Mouse (Mus musculus): ENCODE results near the gene Megf6. TPM values are rescaled to one million over a fixed set of nuclear protein-coding genes. Genes with fewer than 3 reads are reported as not detected.

Megf6 gene
- total and polyA plus RNA-seq, 2 experiments from 2014 or later, result 12.9 to 79.8 TPM

GRCm38 (mm10) chr4:154186002-154186537 lies 15.5 kb downstream of the Megf6 start:
- no peak overlapping the region for H3K27ac ChIP-seq (ENCODE audit: low read depth)
- ATAC-seq (ENCODE audit: insufficient read depth, low read depth), result no peak
- TF ChIP-seq CTCF (IDR thresholded peaks at IDR 0.05; ENCODE audit: low read depth), result no peak
- no peak for TF ChIP-seq EP300 (IDR thresholded peaks at IDR 0.05; ENCODE audit: low read depth)

GRCm38 (mm10) chr4:154188948-154189347 lies 18.4 kb downstream of the Megf6 start:
- no peak for DNase-seq (ENCODE audit: low spot score)
- no peaks in the 10 kb centered on the region for H3K27me3 ChIP-seq (ENCODE audit: control insufficient read depth, insufficient read depth, low read length)
- no peak overlapping the region for H3K27ac ChIP-seq (ENCODE audit: low read depth)
- H3K9me3 ChIP-seq (replicated peaks; ENCODE audit: control insufficient read depth, low read length), result no peaks in the 10 kb centered on the region
- peak; percentile 17; the same call in 1 of the 2 replicates for ATAC-seq (ENCODE audit: insufficient read depth, low read depth)
- no peak overlapping the region for H3K4me3 ChIP-seq (ENCODE audit: low read depth, low read length)
- WGBS, result 54% methylated on average over 8 of the region's 8 CpGs
- H3K9ac ChIP-seq (replicated peaks; ENCODE audit: low read depth, low read length), result no peak overlapping the region
- H3K36me3 ChIP-seq (replicated peaks; ENCODE audit: control insufficient read depth, insufficient read depth, low read length), result no peaks in the 10 kb centered on the region
- no peak overlapping the region for H3K4me2 ChIP-seq (ENCODE audit: low read depth, low read length)
- no peaks in the 10 kb centered on the region; the same call in 1 of the 2 replicates for H3K4me1 ChIP-seq (ENCODE audit: control insufficient read depth, insufficient read depth)
- TF ChIP-seq EP300 (IDR thresholded peaks at IDR 0.05; ENCODE audit: low read depth) (no peak), CTCF (IDR thresholded peaks at IDR 0.05; ENCODE audit: low read depth) (no peak)

More at GRCm38 (mm10) chr4:154186002-154186537, 15.5 kb downstream of the Megf6 start:
- no peak overlapping the region for H3K4me3 ChIP-seq (ENCODE audit: low read depth, low read length)
- H3K9me3 ChIP-seq (replicated peaks; ENCODE audit: control insufficient read depth, low read length), result no peaks in the 10 kb centered on the region
- H3K27me3 ChIP-seq (ENCODE audit: control insufficient read depth, insufficient read depth, low read length), result no peaks in the 10 kb centered on the region
- H3K36me3 ChIP-seq (replicated peaks; ENCODE audit: control insufficient read depth, insufficient read depth, low read length), result no peaks in the 10 kb centered on the region
- DNase-seq (ENCODE audit: low spot score), result no peak
- H3K9ac ChIP-seq (replicated peaks; ENCODE audit: low read depth, low read length), result no peak overlapping the region
- no peak overlapping the region for H3K4me2 ChIP-seq (ENCODE audit: low read depth, low read length)
- 56% methylated on average over 11 of the region's 11 CpGs for WGBS
- no peaks in the 10 kb centered on the region; the same call in 1 of the 2 replicates for H3K4me1 ChIP-seq (ENCODE audit: control insufficient read depth, insufficient read depth)

- 59% methylated on average over 6 of the region's 6 CpGs for WGBS
- DNase-seq (ENCODE audit: low spot score) (no peak), ATAC-seq (ENCODE audit: insufficient read depth, low read depth) (no peak)
- Histone ChIP-seq H3K9ac (replicated peaks; ENCODE audit: low read depth, low read length) (no peak overlapping the region), H3K27me3 (ENCODE audit: control insufficient read depth, insufficient read depth, low read length) (no peaks in the 10 kb centered on the region), H3K9me3 (replicated peaks; ENCODE audit: control insufficient read depth, low read length) (no peaks in the 10 kb centered on the region), H3K4me1 (ENCODE audit: control insufficient read depth, insufficient read depth) (no peaks in the 10 kb centered on the region), H3K4me3 (ENCODE audit: low read depth, low read length) (no peak overlapping the region), H3K36me3 (replicated peaks; ENCODE audit: control insufficient read depth, insufficient read depth, low read length) (no peaks in the 10 kb centered on the region), H3K4me2 (ENCODE audit: low read depth, low read length) (no peak overlapping the region), H3K27ac (ENCODE audit: low read depth) (no peak overlapping the region)
- TF ChIP-seq CTCF (IDR thresholded peaks at IDR 0.05; ENCODE audit: low read depth), result no peak
- no peak for TF ChIP-seq EP300 (IDR thresholded peaks at IDR 0.05; ENCODE audit: low read depth)
Measured at GRCm38 (mm10) chr4:154197961-154198360, 27.4 kb downstream of the Megf6 start.

GRCm38 (mm10) chr4:154198377-154198961 lies 27.9 kb downstream of the Megf6 start:
- TF ChIP-seq CTCF (IDR thresholded peaks at IDR 0.05; ENCODE audit: low read depth) (no peak), EP300 (IDR thresholded peaks at IDR 0.05; ENCODE audit: low read depth) (no peak)
- Histone ChIP-seq H3K4me1 (ENCODE audit: control insufficient read depth, insufficient read depth) (no peaks in the 10 kb centered on the region), H3K9ac (replicated peaks; ENCODE audit: low read depth, low read length) (no peak overlapping the region), H3K36me3 (replicated peaks; ENCODE audit: control insufficient read depth, insufficient read depth, low read length) (no peaks in the 10 kb centered on the region), H3K27me3 (ENCODE audit: control insufficient read depth, insufficient read depth, low read length) (no peaks in the 10 kb centered on the region), H3K4me3 (ENCODE audit: low read depth, low read length) (no peak overlapping the region), H3K9me3 (replicated peaks; ENCODE audit: control insufficient read depth, low read length) (no peaks in the 10 kb centered on the region), H3K27ac (ENCODE audit: low read depth) (no peak overlapping the region), H3K4me2 (ENCODE audit: low read depth, low read length) (no peak overlapping the region)
- ATAC-seq (ENCODE audit: insufficient read depth, low read depth), result no peak
- 59% methylated on average over 7 of the region's 7 CpGs for WGBS
- DNase-seq (ENCODE audit: low spot score), result no peak

- no peak overlapping the region for H3K9ac ChIP-seq (replicated peaks; ENCODE audit: low read depth, low read length)
- no peak for ATAC-seq (ENCODE audit: insufficient read depth, low read depth)
- WGBS, result 83% methylated on average over 5 of the region's 5 CpGs
Measured at GRCm38 (mm10) chr4:154201511-154201910, 31.0 kb downstream of the Megf6 start.

More at GRCm38 (mm10) chr4:154201511-154201910, 31.0 kb downstream of the Megf6 start:
- DNase-seq (ENCODE audit: low spot score), result no peak
- Histone ChIP-seq H3K36me3 (replicated peaks; ENCODE audit: control insufficient read depth, insufficient read depth, low read length) (no peaks in the 10 kb centered on the region), H3K4me1 (ENCODE audit: control insufficient read depth, insufficient read depth) (peaks cover 5% of the 10 kb centered on the region; the same call in 1 of the 2 replicates), H3K4me2 (ENCODE audit: low read depth, low read length) (no peak overlapping the region), H3K4me3 (ENCODE audit: low read depth, low read length) (no peak overlapping the region), H3K27me3 (ENCODE audit: control insufficient read depth, insufficient read depth, low read length) (no peaks in the 10 kb centered on the region), H3K27ac (ENCODE audit: low read depth) (no peak overlapping the region), H3K9me3 (replicated peaks; ENCODE audit: control insufficient read depth, low read length) (no peaks in the 10 kb centered on the region)
- no peak for TF ChIP-seq CTCF (IDR thresholded peaks at IDR 0.05; ENCODE audit: low read depth)
- no peak for TF ChIP-seq EP300 (IDR thresholded peaks at IDR 0.05; ENCODE audit: low read depth)
